Mouse (Mus musculus) lung, embryonic 14.5 days (tissue): Measurements from ENCODE around the gene Rassf7. TPM values are rescaled to one million over a fixed set of nuclear protein-coding genes. Genes with fewer than 3 reads are reported as not detected.

Experiments
- ATAC-seq: fragments of 200-750 bp; cut with Nextera tagmentation; 2 replicates; pipeline ENCODE4 v1.8.0; 2017; ENCODE audit warnings: mild to moderate bottlenecking, moderate TSS enrichment, moderate library complexity; ENCODE audit not compliant: insufficient read depth
- DNase-seq: peaks from one replicate; pipeline ENCODE4 v3.0.0-alpha.2; 2015
- H3K27ac ChIP-seq: fragments of 300-500 bp; sonication (generic); 2 replicates; pipeline ENCODE4 v1.5.1; 2014; ENCODE audit warnings: low read depth, mild to moderate bottlenecking, moderate library complexity
- H3K27me3 ChIP-seq: fragments of 300-500 bp; sonication (generic); 2 replicates; pipeline ENCODE4 v1.6.1; 2014; ENCODE audit warnings: low read length, control low read depth; ENCODE audit not compliant: insufficient read depth
- H3K36me3 ChIP-seq: fragments of 300-500 bp; sonication (generic); 2 replicates; pipeline ENCODE4 v1.6.1; 2014; ENCODE audit warnings: control low read depth; ENCODE audit not compliant: insufficient read depth
- H3K4me1 ChIP-seq: fragments of 300-500 bp; sonication (generic); 2 replicates; pipeline ENCODE4 v1.6.1; 2014; ENCODE audit warnings: antibody characterized with exemption, control low read depth; ENCODE audit not compliant: insufficient read depth
- H3K4me2 ChIP-seq: fragments of 300-500 bp; sonication (generic); 2 replicates; pipeline ENCODE4 v1.6.1; 2014; ENCODE audit warnings: mild to moderate bottlenecking
- H3K4me3 ChIP-seq: fragments of 300-500 bp; sonication (generic); 2 replicates; pipeline ENCODE4 v1.5.1; 2014; ENCODE audit warnings: low read depth, low read length
- H3K9ac ChIP-seq: fragments of 300-500 bp; sonication (generic); 2 replicates; pipeline ENCODE4 v1.6.1; 2014
- H3K9me3 ChIP-seq: fragments of 300-500 bp; sonication (generic); 2 replicates; pipeline ENCODE4 v1.6.1; 2016; ENCODE audit warnings: low read depth, low read length, control low read depth
- CTCF ChIP-seq: IDR thresholded peaks from 2 replicates; pipeline ENCODE4 v1.5.1; 2016; ENCODE audit warnings: antibody characterized with exemption, low read depth
- WGBS: fragments of 180-500 bp; shearing (Covaris S2); extraction: QIAGEN DNeasy Blood & Tissue Kit; methylation state at CpG from one replicate; pipeline ENCODE4 v1.1.7; 2014; 5-methylcytosine and 5-hydroxymethylcytosine counted together
- polyA plus RNA-seq: library from polyadenylated mRNA; unstranded; fragments of >200 nt; fragmentation: Nextera tagmentation; extraction: Ambion mirVana; gene quantifications from 2 replicates; pipeline ENCODE4 v1.2.1, GENCODE M21; 2014

The Rassf7 gene
- polyA plus RNA-seq, 1 experiment from 2014 or later: 38.9 TPM

DNA sequence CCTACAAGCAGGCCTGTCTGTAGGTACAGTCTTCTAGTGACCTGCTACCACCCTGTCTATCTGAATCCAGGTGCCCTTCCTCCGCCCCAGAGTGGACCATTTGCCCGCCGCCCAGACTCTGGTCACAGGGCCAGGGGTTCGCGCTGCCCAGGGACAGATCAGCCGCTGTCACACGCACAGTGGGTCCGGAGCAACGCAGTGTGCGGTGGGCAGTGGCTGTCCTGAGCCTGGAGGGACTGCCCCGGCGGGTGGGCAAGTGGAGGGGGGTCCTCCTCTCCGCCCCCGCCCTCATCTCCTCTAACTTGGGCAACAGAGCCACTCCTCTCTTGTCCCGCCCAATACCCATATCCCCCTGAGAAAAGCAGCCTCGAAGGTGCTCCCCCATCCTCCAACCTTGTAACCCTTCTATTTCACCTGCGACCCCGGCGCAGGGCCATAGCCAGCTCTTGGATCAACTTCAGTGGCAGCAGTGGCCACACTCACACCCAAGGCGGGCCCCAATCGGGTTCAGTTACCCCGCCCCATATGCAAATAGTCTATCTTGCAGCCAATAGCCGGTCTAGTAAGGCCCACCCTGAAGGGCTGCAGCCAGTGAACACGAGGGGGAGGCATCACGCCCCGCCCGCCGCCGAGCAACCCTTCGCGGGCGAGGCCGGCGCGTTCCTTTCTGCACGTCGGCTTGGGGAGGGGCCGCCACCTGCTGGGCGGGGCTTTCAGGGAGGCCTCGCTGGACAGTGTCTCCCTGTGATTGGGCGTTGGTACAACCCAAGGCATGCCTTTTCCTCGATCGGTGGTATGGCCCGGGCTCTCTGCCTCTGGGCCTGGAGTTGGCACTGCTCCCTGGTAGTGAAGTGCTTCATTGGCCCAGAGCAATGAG, 5.8 kb downstream of the Rassf7 start:
- ATAC-seq (peak; percentile 96), DNase-seq (peak; percentile 99)
- H3K36me3 ChIP-seq: peaks cover 18% of the 10 kb centered on the region; the same call in 1 of the 2 replicates
- H3K9me3 ChIP-seq: no peaks in the 10 kb centered on the region
- H3K9ac ChIP-seq: peak overlapping the region; percentile 68
- TF ChIP-seq CTCF: peak; percentile 27
- whole genome bisulfite sequencing: 3% methylated on average over 44 of the region's 44 CpGs
- peak overlapping the region; percentile 92 for H3K4me2 ChIP-seq
- peak overlapping the region; percentile 91 for H3K27ac ChIP-seq
- peaks cover 7% of the 10 kb centered on the region for H3K4me1 ChIP-seq
- no peaks in the 10 kb centered on the region for H3K27me3 ChIP-seq
- peak overlapping the region; percentile 60 for H3K4me3 ChIP-seq

DNA sequence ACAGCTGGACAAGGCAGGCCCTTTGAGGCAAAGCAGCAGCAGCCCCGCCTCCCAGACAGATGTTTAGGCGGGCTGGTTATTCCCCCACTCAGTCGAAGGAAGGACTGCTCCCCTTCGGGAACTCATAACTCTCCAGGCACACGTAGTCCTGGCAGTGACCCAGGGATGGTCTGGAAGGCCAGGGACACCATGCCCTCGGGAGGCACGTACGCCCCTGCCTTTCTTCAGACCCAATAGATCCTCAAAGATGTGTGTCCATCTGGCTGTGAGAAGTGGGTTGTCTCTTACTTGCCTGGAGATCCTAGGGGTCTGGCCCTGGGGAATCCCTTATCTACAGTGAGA, 6.4 kb downstream of the Rassf7 start:
- ATAC-seq: no peak
- Histone ChIP-seq H3K27ac (peak overlapping the region; percentile 91), H3K4me3 (peak overlapping the region; percentile 60), H3K4me1 (peaks cover 7% of the 10 kb centered on the region), H3K9me3 (no peaks in the 10 kb centered on the region), H3K9ac (peak overlapping the region; percentile 9), H3K27me3 (no peaks in the 10 kb centered on the region), H3K4me2 (peak overlapping the region; percentile 92), H3K36me3 (peaks cover 18% of the 10 kb centered on the region; the same call in 1 of the 2 replicates)
- no peak for TF ChIP-seq CTCF
- no peak for DNase-seq
- 6% methylated on average over 8 of the region's 8 CpGs for WGBS

DNA sequence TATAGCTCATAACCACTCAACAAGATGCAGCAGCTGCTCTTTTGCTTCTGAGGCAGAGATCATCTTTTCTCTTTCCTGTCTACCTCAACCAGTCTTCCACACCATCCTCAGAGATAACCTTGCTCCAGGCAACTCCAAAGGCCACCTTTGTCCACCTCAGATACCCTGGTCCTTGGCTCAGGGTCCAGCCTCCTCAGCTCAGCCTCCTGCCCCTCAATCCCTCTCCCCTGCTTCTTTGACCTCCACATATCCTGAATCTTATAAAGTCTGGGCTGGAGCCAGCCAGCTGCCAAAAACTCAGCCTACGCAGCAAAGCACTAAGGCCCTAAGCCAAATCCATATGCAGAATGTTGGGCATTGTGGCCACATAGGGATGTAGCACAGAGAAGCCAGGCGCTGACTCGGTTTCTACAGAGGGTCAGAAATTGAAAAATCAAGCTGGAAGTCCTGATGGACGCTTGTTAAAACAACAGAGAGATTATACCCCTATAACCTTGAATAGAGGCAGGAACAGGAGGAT, 7.1 kb downstream of the Rassf7 start:
- Histone ChIP-seq H3K27me3 (no peaks in the 10 kb centered on the region), H3K4me3 (no peak overlapping the region), H3K9ac (0 out of 2 replicates have a peak overlapping the region, but pooled peaks have one; percentile 9), H3K36me3 (peaks cover 11% of the 10 kb centered on the region; the same call in 1 of the 2 replicates), H3K4me2 (peak overlapping the region; percentile 92), H3K27ac (peak overlapping the region; percentile 91), H3K4me1 (peaks cover 7% of the 10 kb centered on the region), H3K9me3 (no peaks in the 10 kb centered on the region)
- WGBS: 68% methylated on average over 4 of the region's 4 CpGs
- DNase-seq: peak; percentile 58
- ATAC-seq: no peak
- TF ChIP-seq CTCF: no peak

DNA sequence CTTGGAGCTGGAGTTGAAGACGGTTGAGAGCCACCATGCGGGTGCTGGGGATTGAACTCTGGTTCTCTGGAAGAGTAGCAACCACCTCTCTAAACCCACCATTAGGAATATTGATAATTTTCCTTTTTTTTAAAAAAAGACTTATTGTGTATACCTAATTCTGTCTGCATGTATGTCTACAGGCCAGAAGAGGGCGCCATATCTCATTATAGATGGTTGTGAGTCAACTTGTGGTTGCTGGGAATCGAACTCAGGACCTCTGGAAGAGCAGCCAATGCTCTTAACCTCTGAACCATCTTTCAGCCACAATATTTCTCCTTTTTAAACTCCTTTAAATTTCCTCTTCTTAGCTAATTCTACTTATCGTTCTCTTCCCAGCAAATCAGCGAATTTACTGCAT, 10.9 kb downstream of the Rassf7 start:
- no peak for DNase-seq
- Histone ChIP-seq H3K27ac (no peak overlapping the region), H3K4me2 (no peak overlapping the region), H3K9ac (no peak overlapping the region), H3K36me3 (peaks cover 12% of the 10 kb centered on the region), H3K4me1 (peaks cover 17% of the 10 kb centered on the region), H3K9me3 (no peaks in the 10 kb centered on the region), H3K27me3 (no peaks in the 10 kb centered on the region), H3K4me3 (no peak overlapping the region)
- ATAC-seq: no peak
- WGBS: 81% methylated on average over 6 of the region's 6 CpGs
- TF ChIP-seq CTCF: no peak

DNA sequence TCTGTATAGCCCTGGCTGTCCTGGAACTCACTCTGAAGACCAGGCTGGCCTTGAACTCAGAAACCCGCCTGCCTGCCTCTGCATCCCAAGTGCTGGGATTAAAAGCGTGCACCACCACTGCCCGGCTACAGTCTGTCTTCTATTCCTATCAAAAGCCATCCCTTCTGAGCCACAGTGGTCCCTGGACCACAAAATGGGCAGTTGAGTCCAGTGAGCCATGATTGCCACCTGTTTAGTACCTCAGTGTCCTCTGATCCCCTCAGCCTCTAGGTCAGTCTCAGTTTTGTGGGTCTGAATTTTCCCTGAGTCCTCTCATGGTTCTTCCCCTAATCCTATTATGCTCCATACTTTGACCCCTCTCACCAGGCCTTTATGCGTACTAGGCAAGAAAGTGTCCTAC, 12.1 kb downstream of the Rassf7 start:
- peak overlapping the region; percentile 97; the same call in 1 of the 2 replicates for H3K9ac ChIP-seq
- H3K4me1 ChIP-seq: peaks cover 10% of the 10 kb centered on the region
- DNase-seq (no peak), ATAC-seq (no peak)
- peak overlapping the region; percentile 98 for H3K4me2 ChIP-seq
- TF ChIP-seq CTCF: no peak
- WGBS: 73% methylated on average over 4 of the region's 4 CpGs
- no peaks in the 10 kb centered on the region for H3K27me3 ChIP-seq
- peaks cover 25% of the 10 kb centered on the region for H3K36me3 ChIP-seq
- no peaks in the 10 kb centered on the region for H3K9me3 ChIP-seq
- peak overlapping the region; percentile 100 for H3K4me3 ChIP-seq
- no peak overlapping the region for H3K27ac ChIP-seq

DNA sequence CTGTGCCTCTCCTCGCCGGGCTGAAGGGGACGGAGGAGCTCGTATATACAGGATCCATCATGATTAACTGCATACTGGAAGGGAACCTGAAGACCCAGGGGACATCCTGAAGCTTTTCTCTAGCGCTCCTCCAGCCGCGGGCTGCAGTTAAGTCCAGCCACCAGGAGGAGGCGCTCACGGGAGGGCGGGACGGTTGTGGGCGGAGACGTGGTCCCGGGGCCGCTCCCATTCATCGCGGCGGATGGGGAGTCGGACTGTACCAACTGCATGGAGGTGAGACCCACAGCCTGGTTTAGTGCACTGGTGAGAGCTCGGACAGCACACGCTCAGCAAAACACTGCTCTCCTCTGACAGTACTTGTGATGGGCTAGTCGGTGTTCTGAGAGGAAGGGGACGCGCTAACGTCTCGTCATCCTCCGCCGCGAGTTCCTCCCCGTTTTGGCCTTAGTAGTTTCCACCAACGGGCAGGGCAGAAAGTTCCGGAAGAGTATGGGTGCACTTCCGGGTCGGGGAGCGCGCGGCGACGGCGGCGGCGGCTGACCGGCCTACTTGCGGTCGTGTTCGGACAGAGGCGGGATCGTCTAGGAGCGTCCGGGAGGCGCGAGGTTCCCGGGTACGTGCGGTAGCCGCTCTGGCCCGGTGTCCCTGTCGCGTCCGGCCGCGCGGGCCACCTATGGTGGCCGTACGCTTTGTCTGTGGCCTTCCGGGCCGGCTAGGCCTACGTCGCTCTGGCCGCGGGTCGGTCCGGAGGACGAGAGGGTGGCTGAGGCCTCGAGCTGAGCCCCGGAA, 12.8 kb downstream of the Rassf7 start, which contains the start of gene Phrf1:
Gene Phrf1 (plus strand): TSS at position 506 of the 789 bp plus-strand sequence.
- Histone ChIP-seq H3K9me3 (no peaks in the 10 kb centered on the region), H3K4me1 (peaks cover 10% of the 10 kb centered on the region), H3K27ac (peak within 1 kb of the TSS; percentile 94), H3K36me3 (peaks cover 32% of the 10 kb centered on the region), H3K4me2 (peak within 1 kb of the TSS; percentile 98), H3K4me3 (peak within 1 kb of the TSS; percentile 100), H3K27me3 (no peaks in the 10 kb centered on the region), H3K9ac (peak within 1 kb of the TSS; percentile 97)
- TF ChIP-seq CTCF: peak; percentile 99
- ATAC-seq (peak; percentile 94), DNase-seq (peak; percentile 95)
- WGBS: 1% methylated on average over 70 of the region's 76 CpGs
